Mouse (Mus musculus): ENCODE results near the gene Tshz2. TPM values are rescaled to one million over a fixed set of nuclear protein-coding genes. Genes with fewer than 3 reads are reported as not detected.
A peak's percentile ranks its signal among the peaks of the same experiment; 100 is the strongest.
"Not testable (repeated sequence)": the region's sequence is repeated elsewhere in the genome, so short reads cannot be mapped to it uniquely, and the experiment has no call there.

The Tshz2 gene
- polyA plus RNA-seq, 1 experiment from 2014 or later, result 5.9 TPM

DNA sequence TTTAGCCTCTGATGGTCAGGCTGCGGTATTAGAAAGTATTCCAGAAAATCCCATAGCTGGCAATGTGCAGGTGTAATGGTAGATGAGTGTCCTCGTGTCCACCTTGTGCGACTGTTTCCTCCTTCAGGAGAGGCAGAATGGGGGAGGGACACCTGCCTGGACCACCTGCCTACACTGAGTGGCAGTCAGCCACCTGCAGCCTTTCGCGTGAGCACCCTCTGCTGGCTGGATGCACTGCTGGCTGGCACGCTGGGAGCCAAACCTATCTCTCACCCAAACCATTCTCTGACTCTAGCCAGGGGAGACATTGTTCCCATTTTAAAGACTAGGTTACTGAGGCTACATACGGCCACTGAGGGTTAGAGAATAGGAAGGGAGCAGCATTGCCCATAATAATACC lies 216.3 kb downstream of the Tshz2 start:
- H3K4me1 ChIP-seq (ENCODE audit: control insufficient read depth, insufficient read depth, low read length), result 0 out of 2 replicates have a peak, but pooled peaks cover 4% of the 10 kb centered on the region
- no peaks in the 10 kb centered on the region for H3K27me3 ChIP-seq (ENCODE audit: control insufficient read depth, insufficient read depth, low read length)
- no peak overlapping the region for H3K4me2 ChIP-seq (ENCODE audit: low read depth, severe bottlenecking)
- H3K27ac ChIP-seq (replicated peaks; ENCODE audit: low read depth, low read length), result no peak overlapping the region
- no peak for ATAC-seq (ENCODE audit: insufficient number of reproducible peaks, low FRiP score, low TSS enrichment, low read depth)
- H3K9me3 ChIP-seq (ENCODE audit: control insufficient read depth, low read length), result no peaks in the 10 kb centered on the region
- H3K36me3 ChIP-seq (ENCODE audit: control insufficient read depth, insufficient read depth, low read length), result no peaks in the 10 kb centered on the region
- peak; percentile 72 for DNase-seq (ENCODE audit: low spot score)
- WGBS, result 33% methylated on average over 7 of the region's 7 CpGs
- no peak overlapping the region for H3K9ac ChIP-seq (ENCODE audit: low read length)
- no peak overlapping the region for H3K4me3 ChIP-seq (ENCODE audit: low read depth, low read length)

DNA sequence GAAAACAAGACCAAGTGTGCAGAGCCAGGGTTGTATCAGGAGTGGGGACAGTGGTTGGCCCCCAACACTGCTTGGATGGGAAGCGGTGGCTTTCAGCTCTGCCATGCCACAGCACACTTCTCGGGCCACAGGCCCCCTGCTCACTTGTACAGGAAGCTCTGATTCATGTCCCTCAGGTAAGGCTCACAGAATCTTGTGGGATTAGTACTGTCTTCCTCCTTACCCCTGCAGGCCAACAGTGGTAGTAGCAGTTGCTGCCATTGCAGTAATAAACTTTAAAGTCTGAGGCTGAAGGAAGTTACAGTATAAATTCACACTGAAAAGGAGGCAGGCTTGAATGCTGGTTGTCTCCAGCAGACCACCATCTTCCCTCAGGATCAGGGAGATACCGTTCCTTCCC lies 216.7 kb downstream of the Tshz2 start:
- Histone ChIP-seq H3K4me2 (ENCODE audit: low read depth, severe bottlenecking) (no peak overlapping the region), H3K36me3 (ENCODE audit: control insufficient read depth, insufficient read depth, low read length) (no peaks in the 10 kb centered on the region), H3K4me1 (ENCODE audit: control insufficient read depth, insufficient read depth, low read length) (no peaks in the 10 kb centered on the region), H3K9ac (ENCODE audit: low read length) (no peak overlapping the region), H3K4me3 (ENCODE audit: low read depth, low read length) (no peak overlapping the region), H3K27ac (replicated peaks; ENCODE audit: low read depth, low read length) (no peak overlapping the region), H3K27me3 (ENCODE audit: control insufficient read depth, insufficient read depth, low read length) (no peaks in the 10 kb centered on the region), H3K9me3 (ENCODE audit: control insufficient read depth, low read length) (no peaks in the 10 kb centered on the region)
- WGBS, result 79% methylated on average over 3 of the region's 3 CpGs
- no peak for DNase-seq (ENCODE audit: low spot score)
- no peak for ATAC-seq (ENCODE audit: insufficient number of reproducible peaks, low FRiP score, low TSS enrichment, low read depth)

DNA sequence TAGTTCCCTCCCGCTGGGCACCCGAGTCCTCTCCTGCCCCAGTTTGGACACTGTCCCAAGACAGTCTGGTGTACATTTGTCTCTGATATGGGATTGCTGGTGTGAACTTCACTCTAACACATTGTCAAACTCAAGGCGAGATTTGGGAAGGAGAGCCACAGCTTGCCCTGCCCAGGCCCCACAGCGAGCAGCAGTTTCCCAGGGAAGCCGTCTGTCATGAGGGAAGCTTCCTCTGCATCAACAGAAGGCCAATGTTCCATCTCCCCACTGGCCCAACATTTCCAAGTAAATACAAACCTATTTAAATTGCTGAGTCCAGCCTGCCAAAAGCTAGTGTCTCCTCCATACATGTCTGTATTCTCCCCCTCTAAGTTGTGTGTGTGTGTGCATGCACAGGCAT lies 218.8 kb downstream of the Tshz2 start:
- Histone ChIP-seq H3K4me2 (ENCODE audit: low read depth, severe bottlenecking) (no peak overlapping the region), H3K27me3 (ENCODE audit: control insufficient read depth, insufficient read depth, low read length) (no peaks in the 10 kb centered on the region), H3K9me3 (ENCODE audit: control insufficient read depth, low read length) (no peaks in the 10 kb centered on the region), H3K36me3 (ENCODE audit: control insufficient read depth, insufficient read depth, low read length) (no peaks in the 10 kb centered on the region), H3K4me1 (ENCODE audit: control insufficient read depth, insufficient read depth, low read length) (no peaks in the 10 kb centered on the region), H3K9ac (ENCODE audit: low read length) (no peak overlapping the region), H3K4me3 (ENCODE audit: low read depth, low read length) (no peak overlapping the region), H3K27ac (replicated peaks; ENCODE audit: low read depth, low read length) (no peak overlapping the region)
- DNase-seq (ENCODE audit: low spot score) (no peak), ATAC-seq (ENCODE audit: insufficient number of reproducible peaks, low FRiP score, low TSS enrichment, low read depth) (no peak)
- 92% methylated on average over 5 of the region's 5 CpGs for WGBS

DNA sequence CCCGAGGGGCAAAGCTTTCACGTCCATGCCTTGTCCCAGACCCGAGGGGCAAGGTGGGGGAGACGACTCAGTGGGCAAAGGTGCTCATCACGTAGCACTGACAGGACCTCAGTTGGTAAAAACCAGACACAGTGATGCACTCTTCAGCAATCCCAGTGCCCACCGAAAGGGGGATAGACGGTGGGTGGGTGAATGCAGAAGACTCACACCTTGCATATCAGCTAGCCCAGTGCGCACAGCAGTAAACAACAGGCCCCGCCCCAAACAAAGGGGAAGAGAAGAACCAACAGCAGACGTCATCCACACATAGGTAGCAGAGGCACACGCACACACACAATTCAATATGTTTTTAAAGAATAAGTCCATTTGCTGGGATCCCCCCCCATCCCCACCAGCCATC lies 221.7 kb downstream of the Tshz2 start:
- no peak overlapping the region for H3K4me2 ChIP-seq (ENCODE audit: low read depth, severe bottlenecking)
- no peak overlapping the region for H3K9ac ChIP-seq (ENCODE audit: low read length)
- H3K27ac ChIP-seq (replicated peaks; ENCODE audit: low read depth, low read length), result no peak overlapping the region
- no peaks in the 10 kb centered on the region for H3K4me1 ChIP-seq (ENCODE audit: control insufficient read depth, insufficient read depth, low read length)
- 85% methylated on average over 11 of the region's 11 CpGs for WGBS
- no peaks in the 10 kb centered on the region for H3K27me3 ChIP-seq (ENCODE audit: control insufficient read depth, insufficient read depth, low read length)
- no peaks in the 10 kb centered on the region for H3K36me3 ChIP-seq (ENCODE audit: control insufficient read depth, insufficient read depth, low read length)
- H3K9me3 ChIP-seq (ENCODE audit: control insufficient read depth, low read length), result no peaks in the 10 kb centered on the region
- DNase-seq (ENCODE audit: low spot score) (no peak), ATAC-seq (ENCODE audit: insufficient number of reproducible peaks, low FRiP score, low TSS enrichment, low read depth) (no peak)
- H3K4me3 ChIP-seq (ENCODE audit: low read depth, low read length), result no peak overlapping the region

DNA sequence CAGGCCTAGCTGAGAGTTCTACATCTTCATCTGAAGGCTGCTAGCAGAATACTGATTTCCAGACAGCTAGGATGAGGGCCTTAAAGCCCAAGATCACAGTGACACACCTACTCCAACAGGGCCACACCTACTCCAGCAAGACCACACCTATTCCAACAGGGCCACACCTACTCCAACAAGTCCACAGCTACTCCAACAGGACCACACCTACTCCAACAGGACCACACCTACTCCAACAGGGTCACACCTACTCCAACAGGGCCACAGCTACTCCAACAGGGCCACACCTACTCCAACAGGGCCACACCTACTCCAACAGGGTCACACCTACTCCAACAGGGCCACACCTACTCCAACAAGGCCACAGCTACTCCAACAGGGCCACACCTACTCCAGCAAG lies 224.2 kb downstream of the Tshz2 start:
- DNase-seq (ENCODE audit: low spot score); H3K36me3 ChIP-seq (ENCODE audit: control insufficient read depth, insufficient read depth, low read length); H3K4me2 ChIP-seq (ENCODE audit: low read depth, severe bottlenecking); H3K27me3 ChIP-seq (ENCODE audit: control insufficient read depth, insufficient read depth, low read length); ATAC-seq (ENCODE audit: insufficient number of reproducible peaks, low FRiP score, low TSS enrichment, low read depth); H3K9ac ChIP-seq (ENCODE audit: low read length); H3K4me1 ChIP-seq (ENCODE audit: control insufficient read depth, insufficient read depth, low read length); H3K4me3 ChIP-seq (ENCODE audit: low read depth, low read length); H3K9me3 ChIP-seq (ENCODE audit: control insufficient read depth, low read length); H3K27ac ChIP-seq (replicated peaks; ENCODE audit: low read depth, low read length): not testable (repeated sequence)

DNA sequence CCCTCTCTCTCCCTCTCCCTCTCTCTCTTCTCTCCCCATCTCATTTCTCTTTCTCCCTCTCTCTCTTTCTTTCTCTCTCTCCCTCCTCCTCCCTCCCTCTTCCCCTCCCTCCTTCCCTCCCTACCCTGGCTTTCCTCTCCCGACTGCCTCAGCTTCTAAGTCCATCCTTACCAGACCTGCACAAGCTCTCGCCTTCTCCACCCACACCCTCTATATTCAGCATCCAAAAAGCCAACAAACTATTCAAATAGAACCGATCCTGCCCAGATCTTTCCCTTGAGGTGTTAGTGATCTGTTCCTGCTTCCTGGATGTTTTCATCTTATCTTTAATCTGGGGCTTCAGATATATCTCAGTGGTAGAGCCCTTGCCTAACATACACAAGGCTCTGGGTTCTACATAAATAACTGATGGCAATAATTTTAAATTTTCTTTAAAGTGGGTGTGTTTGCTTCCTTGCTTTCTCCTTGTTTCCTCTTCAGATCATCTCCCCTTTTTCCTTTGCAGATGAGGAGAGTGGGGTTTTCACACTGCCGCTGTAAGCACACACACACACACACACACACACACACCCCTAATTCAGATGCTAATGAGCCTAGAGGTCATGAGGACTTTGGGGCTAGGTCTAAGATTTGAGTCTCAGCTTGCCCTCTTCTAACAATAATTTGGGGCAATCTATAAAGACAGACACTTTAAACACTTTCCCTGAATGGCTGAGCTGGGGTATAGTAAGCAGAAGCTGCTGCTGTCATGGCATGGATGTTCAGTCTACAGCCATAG lies 226.5 kb downstream of the Tshz2 start:
- no peaks in the 10 kb centered on the region for H3K27me3 ChIP-seq (ENCODE audit: control insufficient read depth, insufficient read depth, low read length)
- no peak overlapping the region for H3K4me2 ChIP-seq (ENCODE audit: low read depth, severe bottlenecking)
- peaks cover 2% of the 10 kb centered on the region; the same call in 1 of the 2 replicates for H3K4me1 ChIP-seq (ENCODE audit: control insufficient read depth, insufficient read depth, low read length)
- no peak overlapping the region for H3K27ac ChIP-seq (replicated peaks; ENCODE audit: low read depth, low read length)
- H3K9ac ChIP-seq (ENCODE audit: low read length), result no peak overlapping the region
- DNase-seq (ENCODE audit: low spot score) (no peak), ATAC-seq (ENCODE audit: insufficient number of reproducible peaks, low FRiP score, low TSS enrichment, low read depth) (no peak)
- WGBS, result 62% methylated on average over 4 of the region's 4 CpGs
- H3K36me3 ChIP-seq (ENCODE audit: control insufficient read depth, insufficient read depth, low read length), result no peaks in the 10 kb centered on the region
- H3K4me3 ChIP-seq (ENCODE audit: low read depth, low read length), result no peak overlapping the region
- H3K9me3 ChIP-seq (ENCODE audit: control insufficient read depth, low read length), result no peaks in the 10 kb centered on the region

DNA sequence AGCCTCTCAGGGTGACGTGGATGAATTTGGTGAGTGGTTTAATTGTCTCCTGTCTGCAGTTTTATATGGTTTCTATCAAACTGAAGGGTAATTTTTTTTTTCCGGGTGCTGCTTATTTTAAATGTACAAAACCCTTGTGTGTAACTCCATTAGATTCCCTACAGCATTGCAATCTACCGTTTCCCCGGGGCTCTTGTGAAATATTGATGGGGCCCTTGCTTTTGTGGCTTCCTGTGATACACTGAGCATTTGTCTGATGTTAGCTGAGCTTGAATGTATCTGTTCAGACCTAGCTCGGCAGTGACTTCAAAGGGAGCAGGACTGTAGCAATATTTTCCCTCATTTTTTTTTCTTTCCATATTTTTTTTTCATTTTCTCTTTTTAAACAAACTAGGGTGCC lies 228.1 kb downstream of the Tshz2 start:
- H3K4me2 ChIP-seq (ENCODE audit: low read depth, severe bottlenecking), result no peak overlapping the region
- 58% methylated on average over 5 of the region's 5 CpGs for WGBS
- DNase-seq (ENCODE audit: low spot score) (no peak), ATAC-seq (ENCODE audit: insufficient number of reproducible peaks, low FRiP score, low TSS enrichment, low read depth) (no peak)
- H3K27ac ChIP-seq (replicated peaks; ENCODE audit: low read depth, low read length), result no peak overlapping the region
- H3K27me3 ChIP-seq (ENCODE audit: control insufficient read depth, insufficient read depth, low read length), result no peaks in the 10 kb centered on the region
- peaks cover 2% of the 10 kb centered on the region; the same call in 1 of the 2 replicates for H3K4me1 ChIP-seq (ENCODE audit: control insufficient read depth, insufficient read depth, low read length)
- no peaks in the 10 kb centered on the region for H3K36me3 ChIP-seq (ENCODE audit: control insufficient read depth, insufficient read depth, low read length)
- H3K9me3 ChIP-seq (ENCODE audit: control insufficient read depth, low read length), result no peaks in the 10 kb centered on the region
- no peak overlapping the region for H3K4me3 ChIP-seq (ENCODE audit: low read depth, low read length)
- no peak overlapping the region for H3K9ac ChIP-seq (ENCODE audit: low read length)

DNA sequence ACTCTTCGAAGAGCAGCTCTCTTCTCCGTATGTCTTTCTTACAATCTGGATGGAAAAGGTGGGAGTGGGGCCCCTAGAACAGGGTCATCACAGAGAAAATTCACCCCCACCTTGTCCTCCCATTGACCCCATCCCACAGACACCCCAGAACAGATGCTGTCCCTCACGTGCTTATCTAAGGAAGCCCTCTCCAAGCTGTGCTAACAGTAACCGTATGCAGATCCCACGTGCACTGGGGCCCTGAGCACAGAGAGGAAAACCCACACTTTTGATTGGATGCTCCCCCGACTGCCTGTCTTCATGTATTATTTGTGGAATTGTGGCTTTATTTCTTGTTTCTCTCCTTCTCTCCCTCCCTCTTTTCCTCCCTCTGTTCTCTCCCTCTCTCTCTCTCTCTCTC lies 229.9 kb downstream of the Tshz2 start:
- H3K4me1 ChIP-seq (ENCODE audit: control insufficient read depth, insufficient read depth, low read length), result peaks cover 2% of the 10 kb centered on the region; the same call in 1 of the 2 replicates
- H3K27me3 ChIP-seq (ENCODE audit: control insufficient read depth, insufficient read depth, low read length), result no peaks in the 10 kb centered on the region
- WGBS, result 48% methylated on average over 6 of the region's 6 CpGs
- H3K9me3 ChIP-seq (ENCODE audit: control insufficient read depth, low read length), result no peaks in the 10 kb centered on the region
- no peak overlapping the region for H3K27ac ChIP-seq (replicated peaks; ENCODE audit: low read depth, low read length)
- H3K9ac ChIP-seq (ENCODE audit: low read length), result no peak overlapping the region
- no peak overlapping the region for H3K4me2 ChIP-seq (ENCODE audit: low read depth, severe bottlenecking)
- peak; percentile 31; the same call in 1 of the 2 replicates for ATAC-seq (ENCODE audit: insufficient number of reproducible peaks, low FRiP score, low TSS enrichment, low read depth)
- no peak overlapping the region for H3K4me3 ChIP-seq (ENCODE audit: low read depth, low read length)
- DNase-seq (ENCODE audit: low spot score), result no peak
- H3K36me3 ChIP-seq (ENCODE audit: control insufficient read depth, insufficient read depth, low read length), result no peaks in the 10 kb centered on the region

DNA sequence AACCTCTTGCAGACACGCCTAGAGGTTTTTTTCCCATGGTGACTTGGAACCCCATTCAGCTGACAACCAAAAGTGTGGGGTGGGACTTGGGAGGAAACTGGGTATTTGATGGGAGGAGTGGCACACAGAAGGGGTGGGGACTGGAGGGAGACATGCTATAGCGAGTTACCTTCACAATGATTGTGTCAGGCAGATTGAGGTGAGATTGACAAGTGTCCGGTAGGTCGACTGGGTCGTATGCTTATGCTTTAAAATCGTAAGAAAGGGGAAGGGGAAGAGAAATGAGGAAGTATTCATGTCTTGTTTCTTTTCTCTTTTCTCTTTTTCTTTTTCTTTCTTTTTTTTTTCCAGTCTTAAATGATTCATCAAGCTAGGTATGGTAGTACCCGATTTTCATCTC lies 236.7 kb downstream of the Tshz2 start:
- H3K36me3 ChIP-seq (ENCODE audit: control insufficient read depth, insufficient read depth, low read length), result no peaks in the 10 kb centered on the region
- no peaks in the 10 kb centered on the region for H3K9me3 ChIP-seq (ENCODE audit: control insufficient read depth, low read length)
- no peak overlapping the region for H3K4me2 ChIP-seq (ENCODE audit: low read depth, severe bottlenecking)
- no peak overlapping the region for H3K9ac ChIP-seq (ENCODE audit: low read length)
- no peak for ATAC-seq (ENCODE audit: insufficient number of reproducible peaks, low FRiP score, low TSS enrichment, low read depth)
- 81% methylated on average over 7 of the region's 7 CpGs for whole genome bisulfite sequencing
- H3K27me3 ChIP-seq (ENCODE audit: control insufficient read depth, insufficient read depth, low read length), result no peaks in the 10 kb centered on the region
- H3K27ac ChIP-seq (replicated peaks; ENCODE audit: low read depth, low read length), result no peak overlapping the region
- H3K4me3 ChIP-seq (ENCODE audit: low read depth, low read length), result no peak overlapping the region
- H3K4me1 ChIP-seq (ENCODE audit: control insufficient read depth, insufficient read depth, low read length), result no peaks in the 10 kb centered on the region
- no peak for DNase-seq (ENCODE audit: low spot score)
